Mouse (Mus musculus) embryonic facial prominence, embryonic 15.5 days (tissue): ENCODE results near the gene Gm20696. TPM values are rescaled to one million over a fixed set of nuclear protein-coding genes. Genes with fewer than 3 reads are reported as not detected.
A peak's percentile ranks its signal among the peaks of the same experiment; 100 is the strongest.

Source experiments
- ATAC-seq: fragments of 200-750 bp; cut with Nextera tagmentation; 2 replicates; pipeline ENCODE4 v1.8.0; 2017; ENCODE audit warnings: low read depth, moderate TSS enrichment; ENCODE audit not compliant: insufficient number of reproducible peaks, low FRiP score, low TSS enrichment
- H3K27ac ChIP-seq: fragments of 300-500 bp; sonication (generic); replicated peaks from 2 replicates; pipeline ENCODE4 v1.5.1; 2015; ENCODE audit warnings: mild to moderate bottlenecking, inconsistent platforms
- H3K27me3 ChIP-seq: fragments of 300-500 bp; sonication (generic); 2 replicates; pipeline ENCODE4 v1.6.1; 2015; ENCODE audit warnings: inconsistent platforms
- H3K36me3 ChIP-seq: fragments of 300-500 bp; sonication (generic); 2 replicates; pipeline ENCODE4 v1.6.1; 2015; ENCODE audit warnings: mild to moderate bottlenecking, inconsistent platforms
- H3K4me1 ChIP-seq: fragments of 300-500 bp; sonication (generic); 2 replicates; pipeline ENCODE4 v1.6.1; 2015; ENCODE audit warnings: inconsistent platforms
- H3K4me2 ChIP-seq: fragments of 300-500 bp; sonication (generic); replicated peaks from 2 replicates; pipeline ENCODE4 v1.6.1; 2015; ENCODE audit warnings: mild to moderate bottlenecking, inconsistent platforms
- H3K4me3 ChIP-seq: fragments of 300-500 bp; sonication (generic); replicated peaks from 2 replicates; pipeline ENCODE4 v1.5.1; 2015; ENCODE audit warnings: mild to moderate bottlenecking, inconsistent platforms
- H3K9ac ChIP-seq: fragments of 300-500 bp; sonication (generic); 2 replicates; pipeline ENCODE4 v1.6.1; 2015; ENCODE audit warnings: inconsistent platforms
- H3K9me3 ChIP-seq: fragments of 300-500 bp; sonication (generic); replicated peaks from 2 replicates; pipeline ENCODE4 v1.6.1; 2016; ENCODE audit warnings: inconsistent platforms
- WGBS: fragments of 180-500 bp; shearing (Covaris S2); methylation state at CpG from one replicate; pipeline ENCODE4 v1.1.7; 2015; 5-methylcytosine and 5-hydroxymethylcytosine counted together
- polyA plus RNA-seq: library from polyadenylated mRNA; unstranded; fragments of >200 nt; fragmentation: Nextera tagmentation; extraction: Ambion mirVana; gene quantifications from 2 replicates; pipeline ENCODE4 v1.2.1, GENCODE M21; 2015

The Gm20696 gene
- polyA plus RNA-seq, 1 experiment from 2014 or later: 1.7 TPM

GRCm38 (mm10) chr6:99402941-99403340, 263.7 kb downstream of the Gm20696 start:
- H3K36me3 ChIP-seq: no peaks in the 10 kb centered on the region

DNA sequence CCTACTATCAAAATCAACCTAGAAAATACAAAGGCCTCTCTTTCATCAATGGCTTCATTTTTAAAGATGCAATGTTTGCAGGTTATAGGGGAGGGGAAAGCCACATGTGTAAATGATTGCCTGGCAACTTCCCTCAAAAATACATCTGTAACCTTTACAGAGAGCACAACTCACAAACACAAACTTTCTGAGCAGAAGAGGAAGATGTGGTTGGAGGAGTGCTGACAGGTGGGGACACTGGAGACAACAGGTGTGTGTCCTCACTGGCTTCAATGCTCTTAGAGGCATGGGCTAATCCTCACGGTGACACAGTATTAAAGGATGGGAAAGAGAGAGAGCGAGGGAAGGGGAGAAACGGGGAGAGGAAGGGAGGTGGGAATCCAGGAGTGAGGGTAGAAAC, 264.2 kb downstream of the Gm20696 start:
- Histone ChIP-seq H3K4me3 (no peak overlapping the region), H3K4me2 (no peak overlapping the region), H3K27ac (no peak overlapping the region), H3K36me3 (peaks cover 5% of the 10 kb centered on the region; the same call in 1 of the 2 replicates), H3K9me3 (no peaks in the 10 kb centered on the region), H3K4me1 (peaks cover 11% of the 10 kb centered on the region), H3K27me3 (no peaks in the 10 kb centered on the region), H3K9ac (no peak overlapping the region)
- 66% methylated on average over 3 of the region's 3 CpGs for WGBS
- no peak for ATAC-seq

More at GRCm38 (mm10) chr6:99402941-99403340, 263.7 kb downstream of the Gm20696 start:
- Histone ChIP-seq H3K27ac (no peak overlapping the region), H3K27me3 (no peaks in the 10 kb centered on the region), H3K9ac (no peak overlapping the region), H3K9me3 (no peaks in the 10 kb centered on the region), H3K4me1 (peaks cover 11% of the 10 kb centered on the region), H3K4me3 (no peak overlapping the region), H3K4me2 (no peak overlapping the region)
- ATAC-seq: no peak
- 55% methylated on average over 9 of the region's 9 CpGs for WGBS

DNA sequence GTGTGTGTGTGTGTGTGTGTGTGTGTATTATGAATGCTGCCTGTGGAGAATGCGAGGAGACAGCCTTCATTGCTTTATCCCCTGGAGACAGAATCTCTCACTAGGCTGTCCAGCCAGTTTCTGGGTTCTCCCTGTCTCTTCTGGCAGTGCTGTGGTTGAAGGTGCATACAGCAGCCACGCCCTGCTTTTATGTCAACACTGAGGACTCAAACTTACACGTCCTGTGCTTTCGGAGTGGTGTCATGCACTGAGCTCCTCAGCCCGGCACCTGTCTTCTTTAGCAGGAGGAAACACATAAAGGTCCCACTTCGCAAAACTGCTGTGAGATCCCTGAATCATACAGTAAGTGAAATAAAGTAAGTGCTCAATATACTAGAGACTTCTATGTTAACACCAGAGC, 264.8 kb downstream of the Gm20696 start:
- H3K9ac ChIP-seq: no peak overlapping the region
- 64% methylated on average over 6 of the region's 6 CpGs for WGBS
- ATAC-seq: no peak
- no peak overlapping the region for H3K4me2 ChIP-seq
- H3K36me3 ChIP-seq: peaks cover 7% of the 10 kb centered on the region; the same call in 1 of the 2 replicates
- no peak overlapping the region for H3K4me3 ChIP-seq
- H3K27me3 ChIP-seq: no peaks in the 10 kb centered on the region
- H3K27ac ChIP-seq: no peak overlapping the region
- H3K4me1 ChIP-seq: peaks cover 11% of the 10 kb centered on the region
- H3K9me3 ChIP-seq: no peaks in the 10 kb centered on the region

DNA sequence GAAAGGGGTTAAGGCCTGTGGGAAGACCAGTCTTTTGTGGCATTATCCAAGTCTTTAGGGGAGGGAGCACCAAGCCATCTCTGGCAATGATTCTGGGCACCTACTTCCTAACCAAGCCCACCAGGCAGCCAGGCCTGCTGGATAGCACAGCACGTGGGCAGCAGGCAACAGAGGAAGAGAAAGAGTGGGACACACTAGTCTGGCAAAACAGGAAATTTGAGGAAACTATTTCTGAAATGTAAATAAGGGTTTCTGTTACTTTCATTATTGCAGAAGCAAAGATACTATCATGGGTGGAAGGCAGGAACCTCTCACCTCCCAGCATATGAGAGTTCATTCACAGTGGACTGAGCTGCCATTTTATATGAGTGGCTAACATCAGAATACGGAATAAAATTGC, 265.4 kb downstream of the Gm20696 start:
- Histone ChIP-seq H3K4me2 (no peak overlapping the region), H3K4me3 (no peak overlapping the region), H3K9ac (no peak overlapping the region), H3K9me3 (no peaks in the 10 kb centered on the region), H3K27ac (no peak overlapping the region), H3K27me3 (no peaks in the 10 kb centered on the region), H3K4me1 (peaks cover 8% of the 10 kb centered on the region), H3K36me3 (peaks cover 7% of the 10 kb centered on the region; the same call in 1 of the 2 replicates)
- 42% methylated on average over 2 of the region's 2 CpGs for WGBS
- ATAC-seq: no peak

- H3K4me1 ChIP-seq: 0 out of 2 replicates have a peak, but pooled peaks cover 4% of the 10 kb centered on the region
- no peak overlapping the region for H3K4me3 ChIP-seq
- H3K27ac ChIP-seq: no peak overlapping the region
- H3K4me2 ChIP-seq: no peak overlapping the region
- no peak overlapping the region for H3K9ac ChIP-seq
- H3K9me3 ChIP-seq: no peaks in the 10 kb centered on the region
- H3K27me3 ChIP-seq: no peaks in the 10 kb centered on the region
- WGBS: 69% methylated on average over 12 of the region's 12 CpGs
- peaks cover 7% of the 10 kb centered on the region; the same call in 1 of the 2 replicates for H3K36me3 ChIP-seq
- ATAC-seq: no peak
These were observed 270.9 kb downstream of the Gm20696 start for GRCm38 (mm10) chr6:99395745-99396144.

GRCm38 (mm10) chr6:99394801-99395200, 271.8 kb downstream of the Gm20696 start:
- no peak overlapping the region for H3K4me3 ChIP-seq
- no peak overlapping the region for H3K9ac ChIP-seq
- H3K36me3 ChIP-seq: peaks cover 7% of the 10 kb centered on the region; the same call in 1 of the 2 replicates
- H3K9me3 ChIP-seq: no peaks in the 10 kb centered on the region
- ATAC-seq: no peak
- WGBS: 54% methylated on average over 5 of the region's 5 CpGs
- no peak overlapping the region for H3K4me2 ChIP-seq
- peaks cover 6% of the 10 kb centered on the region; the same call in 1 of the 2 replicates for H3K4me1 ChIP-seq
- no peak overlapping the region for H3K27ac ChIP-seq
- H3K27me3 ChIP-seq: no peaks in the 10 kb centered on the region

DNA sequence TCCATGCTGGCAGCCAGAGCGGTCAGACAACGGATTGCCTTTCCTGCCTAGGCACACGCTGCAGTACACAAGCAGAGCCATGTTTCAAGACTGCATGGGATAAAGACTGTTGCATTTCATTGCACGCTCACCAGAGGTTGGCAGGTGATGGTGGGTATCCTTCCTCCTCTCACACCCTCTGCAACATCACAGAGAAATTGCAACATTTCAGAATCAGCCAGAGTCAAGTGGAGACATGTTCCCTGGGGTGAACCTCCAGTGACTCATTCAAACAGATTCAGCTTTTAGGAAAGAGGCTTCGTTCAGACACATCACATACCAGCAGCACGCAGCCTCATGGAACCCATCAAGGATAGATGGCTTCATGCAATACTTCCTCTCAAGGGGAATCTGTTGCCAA, 274.1 kb downstream of the Gm20696 start:
- H3K36me3 ChIP-seq: peaks cover 3% of the 10 kb centered on the region; the same call in 1 of the 2 replicates
- no peaks in the 10 kb centered on the region for H3K9me3 ChIP-seq
- no peak overlapping the region for H3K4me2 ChIP-seq
- 78% methylated on average over 6 of the region's 6 CpGs for WGBS
- no peak overlapping the region for H3K9ac ChIP-seq
- no peak overlapping the region for H3K27ac ChIP-seq
- H3K27me3 ChIP-seq: no peaks in the 10 kb centered on the region
- peaks cover 27% of the 10 kb centered on the region for H3K4me1 ChIP-seq
- ATAC-seq: no peak
- no peak overlapping the region for H3K4me3 ChIP-seq

DNA sequence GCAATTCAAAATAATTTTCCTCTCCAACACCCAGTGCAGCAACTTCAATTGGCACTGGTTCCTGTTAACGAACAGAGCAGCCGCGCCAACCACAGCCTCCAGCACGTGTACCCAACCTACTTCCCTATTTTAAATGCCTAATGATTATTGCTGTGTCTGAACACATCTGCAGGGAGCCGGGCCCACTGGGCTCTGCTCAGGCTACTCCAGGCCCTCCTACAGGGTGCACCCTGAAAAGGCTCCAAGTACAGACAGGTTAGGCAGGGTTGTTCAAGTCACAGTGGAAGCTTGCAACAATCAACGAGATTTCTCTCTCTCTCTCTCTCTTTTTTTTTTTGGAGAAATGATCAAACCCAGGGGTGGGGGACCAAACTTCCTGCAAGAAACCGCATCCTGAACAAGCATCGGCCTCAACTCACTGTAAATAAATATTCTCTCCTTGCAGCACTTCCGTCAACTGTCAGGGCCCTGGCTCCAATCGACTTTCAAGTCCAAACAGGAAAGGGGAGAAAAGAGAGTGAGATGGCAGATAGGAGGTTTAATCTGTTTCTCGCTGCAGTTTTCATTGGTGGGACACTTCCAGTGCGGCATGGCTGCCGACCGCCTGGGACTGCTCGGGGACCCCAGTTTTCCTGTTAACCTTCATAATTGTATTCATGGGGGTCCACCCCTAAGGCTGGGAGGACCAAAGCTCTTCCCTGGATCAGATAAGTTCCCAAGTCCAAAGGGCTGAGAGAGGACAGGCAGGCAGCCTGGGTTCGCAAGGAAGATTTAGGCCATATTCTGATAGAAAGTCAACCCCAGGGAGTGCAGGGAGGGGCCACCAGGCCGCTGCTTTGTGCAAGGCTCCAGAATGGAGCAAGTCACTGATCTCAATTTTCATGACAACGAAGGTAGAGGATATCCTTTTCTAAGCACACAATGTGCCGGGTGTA, 277.6 kb downstream of the Gm20696 start:
- no peaks in the 10 kb centered on the region for H3K36me3 ChIP-seq
- H3K4me3 ChIP-seq: no peak overlapping the region
- no peak for ATAC-seq
- H3K9me3 ChIP-seq: no peaks in the 10 kb centered on the region
- no peaks in the 10 kb centered on the region for H3K27me3 ChIP-seq
- no peak overlapping the region; the same call in 1 of the 2 replicates for H3K4me2 ChIP-seq
- peaks cover 27% of the 10 kb centered on the region for H3K4me1 ChIP-seq
- peak overlapping the region; percentile 82 for H3K27ac ChIP-seq
- H3K9ac ChIP-seq: no peak overlapping the region
- WGBS: 53% methylated on average over 19 of the region's 19 CpGs

GRCm38 (mm10) chr6:99388023-99388422, 278.6 kb downstream of the Gm20696 start:
- Histone ChIP-seq H3K36me3 (no peaks in the 10 kb centered on the region), H3K4me1 (peaks cover 27% of the 10 kb centered on the region), H3K27ac (0 out of 2 replicates have a peak overlapping the region, but pooled peaks have one; percentile 82), H3K4me3 (no peak overlapping the region), H3K4me2 (no peak overlapping the region), H3K9me3 (no peaks in the 10 kb centered on the region), H3K9ac (no peak overlapping the region), H3K27me3 (no peaks in the 10 kb centered on the region)
- no peak for ATAC-seq
- WGBS: 76% methylated on average over 5 of the region's 5 CpGs

DNA sequence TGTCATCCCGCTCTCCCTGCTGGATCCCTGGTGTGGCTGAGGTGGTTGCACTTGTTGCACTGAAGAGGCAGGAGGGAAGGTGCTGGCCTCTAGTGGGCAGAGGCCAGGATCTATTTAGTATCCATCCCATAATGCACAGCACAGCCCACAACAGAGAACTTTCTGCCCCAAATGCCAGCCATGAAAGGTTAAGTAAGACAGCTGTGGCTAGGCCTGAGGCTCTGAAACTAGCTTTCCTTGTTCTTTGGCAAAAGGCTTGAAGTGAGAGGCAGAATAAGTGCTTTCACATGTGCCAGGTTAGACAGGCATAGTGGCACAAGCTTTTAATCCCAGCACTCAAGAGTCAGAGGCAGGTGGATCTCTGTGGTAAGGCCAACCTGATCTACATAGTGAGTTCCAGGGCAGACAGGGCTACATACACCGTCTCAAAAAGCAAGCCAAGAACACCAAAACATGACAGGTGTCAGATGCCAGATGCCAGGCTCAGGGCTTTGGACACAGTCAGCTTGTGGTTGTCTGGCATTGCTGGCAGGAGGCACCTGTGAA, 281.5 kb downstream of the Gm20696 start:
- Histone ChIP-seq H3K9me3 (no peaks in the 10 kb centered on the region), H3K4me3 (no peak overlapping the region), H3K36me3 (no peaks in the 10 kb centered on the region), H3K4me1 (peaks cover 23% of the 10 kb centered on the region), H3K27me3 (no peaks in the 10 kb centered on the region), H3K4me2 (no peak overlapping the region), H3K27ac (no peak overlapping the region), H3K9ac (no peak overlapping the region)
- ATAC-seq: no peak
- WGBS: 74% methylated on average over 2 of the region's 2 CpGs

DNA sequence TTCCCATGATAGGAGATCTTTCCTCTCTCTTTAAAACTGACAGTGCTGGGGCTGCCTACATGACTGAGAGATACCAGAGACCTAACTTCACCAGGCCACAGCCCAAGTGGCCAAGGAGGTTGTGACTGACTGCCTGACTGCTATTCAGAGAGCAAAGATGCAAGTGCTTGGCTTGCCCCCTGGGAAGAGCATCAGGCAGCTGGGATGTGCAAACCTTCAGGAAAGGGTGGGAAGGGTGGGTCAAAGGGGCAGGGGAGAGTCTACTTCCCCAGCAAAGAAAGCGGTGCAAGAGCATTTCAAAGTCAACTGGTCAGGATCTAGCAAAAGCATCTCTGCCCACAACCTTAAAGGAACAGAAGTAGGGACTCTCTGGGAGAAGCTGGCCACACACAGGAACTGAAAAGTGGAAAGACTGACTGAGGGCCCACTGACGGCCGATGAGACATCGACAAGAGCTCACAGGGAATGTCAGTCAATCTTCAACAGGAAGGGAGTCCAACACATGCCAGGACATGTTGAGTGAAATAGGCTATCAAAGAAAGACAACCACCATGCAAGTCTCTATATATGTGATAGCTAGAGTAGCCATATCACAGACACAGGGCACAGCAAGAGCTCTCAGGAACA, 282.6 kb downstream of the Gm20696 start:
- Histone ChIP-seq H3K27ac (no peak overlapping the region), H3K4me3 (no peak overlapping the region), H3K9me3 (no peaks in the 10 kb centered on the region), H3K27me3 (no peaks in the 10 kb centered on the region), H3K4me1 (peaks cover 14% of the 10 kb centered on the region), H3K4me2 (no peak overlapping the region), H3K36me3 (no peaks in the 10 kb centered on the region), H3K9ac (no peak overlapping the region)
- no peak for ATAC-seq
- WGBS: 54% methylated on average over 4 of the region's 4 CpGs
